Mouse (Mus musculus) limb, embryonic 15.5 days (tissue): ENCODE results near the gene Ppie. TPM values are rescaled to one million over a fixed set of nuclear protein-coding genes. Genes with fewer than 3 reads are reported as not detected.
"Not testable (repeated sequence)": the region's sequence is repeated elsewhere in the genome, so short reads cannot be mapped to it uniquely, and the experiment has no call there.

Experiments used
- ATAC-seq: fragments of 200-750 bp; cut with Nextera tagmentation; 2 replicates; pipeline ENCODE4 v1.8.0; 2017; ENCODE audit warnings: low read depth, moderate TSS enrichment; ENCODE audit not compliant: insufficient number of reproducible peaks, low FRiP score, low TSS enrichment
- H3K27ac ChIP-seq: fragments of 300-500 bp; sonication (generic); 2 replicates; pipeline ENCODE4 v1.5.1; 2015; ENCODE audit warnings: moderate library complexity, mild to moderate bottlenecking, inconsistent platforms
- H3K27me3 ChIP-seq: fragments of 300-500 bp; sonication (generic); 2 replicates; pipeline ENCODE4 v1.6.1; 2015; ENCODE audit warnings: inconsistent platforms
- H3K36me3 ChIP-seq: fragments of 300-500 bp; sonication (generic); 2 replicates; pipeline ENCODE4 v1.6.1; 2015; ENCODE audit warnings: inconsistent platforms
- H3K4me1 ChIP-seq: fragments of 300-500 bp; sonication (generic); 2 replicates; pipeline ENCODE4 v1.6.1; 2015; ENCODE audit warnings: inconsistent platforms
- H3K4me2 ChIP-seq: fragments of 300-500 bp; sonication (generic); 2 replicates; pipeline ENCODE4 v1.6.1; 2015; ENCODE audit warnings: mild to moderate bottlenecking, inconsistent platforms
- H3K4me3 ChIP-seq: fragments of 300-500 bp; sonication (generic); 2 replicates; pipeline ENCODE4 v1.5.1; 2015; ENCODE audit warnings: mild to moderate bottlenecking, inconsistent platforms
- H3K9ac ChIP-seq: fragments of 300-500 bp; sonication (generic); 2 replicates; pipeline ENCODE4 v1.6.1; 2015; ENCODE audit warnings: inconsistent platforms
- H3K9me3 ChIP-seq: fragments of 300-500 bp; sonication (generic); 2 replicates; pipeline ENCODE4 v1.6.1; 2016; ENCODE audit warnings: inconsistent platforms
- WGBS: fragments of 180-500 bp; shearing (Covaris S2); methylation state at CpG from one replicate; pipeline ENCODE4 v1.1.7; 2015; 5-methylcytosine and 5-hydroxymethylcytosine counted together
- polyA plus RNA-seq: library from polyadenylated mRNA; unstranded; fragments of >200 nt; fragmentation: Nextera tagmentation; extraction: Ambion mirVana; gene quantifications from 2 replicates; pipeline ENCODE4 v1.2.1, GENCODE M21; 2015

The Ppie gene
- polyA plus RNA-seq, 1 experiment from 2014 or later: 93.2 TPM

DNA sequence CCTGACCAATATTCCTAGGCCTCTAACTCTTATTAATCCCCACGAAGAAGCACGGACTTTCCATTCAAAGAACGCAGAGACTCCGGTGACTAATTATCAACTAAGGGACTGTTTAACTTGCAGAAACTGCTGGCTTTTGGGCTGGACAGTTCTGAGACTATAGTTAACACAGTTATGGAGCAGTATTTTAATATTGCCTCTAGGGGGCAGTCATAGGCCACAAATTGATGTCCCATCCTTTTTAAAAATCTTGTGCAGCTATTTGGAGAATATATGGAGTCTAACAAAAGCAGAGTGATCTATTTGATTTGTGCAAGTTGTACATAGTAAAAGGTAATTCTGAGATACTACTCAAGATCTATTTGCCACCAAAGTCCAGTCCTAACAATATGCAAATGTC is 15.3 kb upstream of the Ppie start:
- no peak overlapping the region for H3K4me3 ChIP-seq

DNA sequence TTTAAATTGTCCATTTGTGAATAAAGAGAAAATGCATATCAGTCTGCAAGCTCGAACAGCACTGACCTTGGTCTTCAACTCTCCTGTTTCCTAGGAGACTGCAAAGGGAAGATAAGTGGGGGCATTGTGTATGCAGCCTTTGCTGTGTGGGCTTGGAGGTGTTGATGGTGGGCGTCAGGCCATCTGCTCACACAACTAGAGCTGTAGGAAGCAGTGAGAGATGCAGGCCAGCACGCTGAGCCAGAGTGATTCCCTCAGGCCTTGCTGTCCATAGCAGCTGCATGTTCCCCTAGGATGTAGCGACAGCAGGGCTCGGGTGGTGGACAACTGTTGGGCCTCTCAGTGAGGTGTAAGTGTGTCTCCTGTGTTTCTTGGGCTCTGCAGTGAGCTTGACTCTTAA is 13.2 kb upstream of the Ppie start:
- WGBS: 48% methylated on average over 5 of the region's 5 CpGs
- no peak overlapping the region for H3K27ac ChIP-seq
- ATAC-seq: no peak

More for the DNA sequence above, 15.3 kb upstream of the Ppie start:
- ATAC-seq: no peak
- Histone ChIP-seq H3K27me3 (no peaks in the 10 kb centered on the region), H3K9ac (no peak overlapping the region), H3K36me3 (no peaks in the 10 kb centered on the region), H3K9me3 (no peaks in the 10 kb centered on the region), H3K4me1 (no peaks in the 10 kb centered on the region), H3K4me2 (no peak overlapping the region), H3K27ac (no peak overlapping the region)
- WGBS: 25% methylated on average over 4 of the region's 4 CpGs

DNA sequence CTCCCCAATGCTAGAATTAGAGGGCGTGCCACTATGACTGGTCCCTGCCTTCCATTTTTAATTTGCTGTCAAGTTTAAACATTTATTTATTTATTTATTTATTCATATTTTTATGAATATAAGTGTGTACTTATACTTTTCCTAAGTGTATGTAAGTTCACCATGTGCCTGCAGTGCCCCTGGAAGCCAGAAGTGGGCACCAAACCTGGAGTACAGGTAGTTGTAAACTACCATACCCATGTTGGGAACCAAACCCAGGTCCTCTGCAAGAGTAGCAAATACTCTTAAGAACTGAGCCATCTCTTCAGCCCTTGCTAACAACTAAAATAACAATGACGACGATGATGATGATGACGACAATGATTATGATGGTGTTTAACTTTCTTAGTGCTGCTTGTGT is 12.3 kb upstream of the Ppie start:
- Histone ChIP-seq H3K9me3 (no peaks in the 10 kb centered on the region), H3K4me1 (no peaks in the 10 kb centered on the region), H3K27me3 (no peaks in the 10 kb centered on the region), H3K4me2 (no peak overlapping the region), H3K27ac (no peak overlapping the region), H3K4me3 (no peak overlapping the region), H3K9ac (no peak overlapping the region), H3K36me3 (no peaks in the 10 kb centered on the region)
- WGBS: 74% methylated on average over 4 of the region's 4 CpGs
- no peak for ATAC-seq

More for the DNA sequence above, 13.2 kb upstream of the Ppie start:
- H3K36me3 ChIP-seq: no peaks in the 10 kb centered on the region
- H3K4me1 ChIP-seq: no peaks in the 10 kb centered on the region
- H3K27me3 ChIP-seq: no peaks in the 10 kb centered on the region
- H3K4me2 ChIP-seq: no peak overlapping the region
- no peak overlapping the region for H3K9ac ChIP-seq
- H3K9me3 ChIP-seq: no peaks in the 10 kb centered on the region
- H3K4me3 ChIP-seq: no peak overlapping the region

DNA sequence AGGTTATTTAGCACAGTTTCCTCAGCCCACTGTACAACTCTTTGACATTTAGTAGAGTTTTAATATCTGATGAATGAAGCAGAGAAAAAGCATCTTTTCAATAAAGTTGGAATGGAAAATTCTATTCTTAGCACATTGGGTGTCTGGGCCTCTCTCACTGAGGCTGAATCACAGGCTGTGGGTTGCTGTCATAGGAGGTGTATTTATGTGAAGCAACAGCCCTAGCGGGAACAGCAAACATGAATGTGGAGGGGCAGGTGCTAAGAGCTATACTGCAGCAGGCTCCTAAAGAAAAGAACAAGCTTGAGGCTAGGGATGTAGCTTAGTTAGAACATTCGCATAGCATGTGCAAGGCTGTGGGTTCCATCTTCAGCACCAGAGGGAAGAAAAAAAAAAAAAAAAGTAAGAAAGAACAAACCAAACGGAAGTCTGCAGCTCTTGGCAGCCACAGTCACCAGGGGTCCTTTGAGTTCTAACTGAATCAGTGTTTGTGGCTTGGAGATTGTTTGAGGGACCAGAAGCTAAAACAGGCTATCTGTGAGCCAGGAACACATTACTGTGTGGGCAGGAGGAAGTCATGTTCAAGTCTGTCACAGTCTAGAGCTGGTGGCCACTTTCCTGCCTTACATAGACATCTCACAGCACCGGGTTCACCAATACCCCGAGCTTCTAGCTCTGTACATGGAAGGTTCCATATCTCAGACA is 7.8 kb upstream of the Ppie start:
- Histone ChIP-seq H3K36me3 (no peaks in the 10 kb centered on the region), H3K4me3 (no peak overlapping the region), H3K27me3 (0 out of 2 replicates have a peak, but pooled peaks cover 5% of the 10 kb centered on the region), H3K4me2 (no peak overlapping the region), H3K4me1 (no peaks in the 10 kb centered on the region), H3K27ac (no peak overlapping the region), H3K9ac (no peak overlapping the region), H3K9me3 (no peaks in the 10 kb centered on the region)
- no peak for ATAC-seq
- WGBS: 77% methylated on average over 5 of the region's 5 CpGs

DNA sequence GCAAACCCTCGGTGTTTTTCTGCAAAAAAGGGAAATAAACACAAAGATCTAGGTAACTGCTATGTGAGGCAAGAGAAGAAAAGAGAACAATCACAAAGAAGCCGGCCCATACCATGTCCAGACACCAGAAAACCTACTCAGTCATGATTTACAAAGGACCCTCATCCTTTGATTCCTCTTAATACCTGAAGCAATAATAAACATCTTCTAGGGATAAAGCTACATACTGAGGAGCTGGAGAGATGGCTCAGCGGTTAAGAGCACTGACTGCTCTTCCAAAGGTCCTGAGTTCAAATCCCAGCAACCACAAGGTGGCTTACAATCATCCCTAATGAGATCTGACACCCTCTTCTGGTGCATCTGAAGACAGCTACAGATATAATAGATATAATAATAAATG is 2.2 kb downstream of the Ppie start:
- no peak overlapping the region for H3K9ac ChIP-seq
- H3K36me3 ChIP-seq: peaks cover 33% of the 10 kb centered on the region
- H3K27ac ChIP-seq: no peak overlapping the region
- H3K9me3 ChIP-seq: no peaks in the 10 kb centered on the region
- WGBS: 83% methylated on average over 3 of the region's 3 CpGs
- H3K4me3 ChIP-seq: no peak overlapping the region
- H3K27me3 ChIP-seq: no peaks in the 10 kb centered on the region
- H3K4me2 ChIP-seq: no peak overlapping the region
- no peak for ATAC-seq
- peaks cover 10% of the 10 kb centered on the region for H3K4me1 ChIP-seq

DNA sequence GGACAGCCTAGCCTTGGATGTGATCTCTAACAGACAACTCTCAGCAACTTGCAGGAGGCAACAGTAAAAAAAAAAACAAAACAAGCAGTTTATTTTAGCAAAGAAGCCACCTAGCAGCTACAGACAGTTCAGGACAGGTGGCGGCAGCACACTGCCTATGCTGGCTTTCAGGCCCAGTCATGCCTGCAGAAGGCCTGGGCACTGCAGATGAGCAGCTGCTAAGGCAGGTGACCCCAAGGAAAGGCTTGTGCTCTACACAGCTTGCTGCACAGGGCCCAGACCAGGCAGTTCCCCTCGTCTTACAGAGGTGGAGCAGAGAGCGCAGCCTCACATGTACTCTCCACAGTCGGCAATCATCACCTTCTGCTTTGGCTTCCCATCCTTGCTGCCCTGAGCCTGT is 12.7 kb downstream of the Ppie start:
- Histone ChIP-seq H3K4me3 (no peak overlapping the region), H3K4me1 (no peaks in the 10 kb centered on the region), H3K9me3 (no peaks in the 10 kb centered on the region), H3K36me3 (peaks cover 74% of the 10 kb centered on the region), H3K27ac (no peak overlapping the region), H3K27me3 (no peaks in the 10 kb centered on the region), H3K4me2 (no peak overlapping the region), H3K9ac (no peak overlapping the region)
- no peak for ATAC-seq
- 84% methylated on average over 4 of the region's 4 CpGs for WGBS

DNA sequence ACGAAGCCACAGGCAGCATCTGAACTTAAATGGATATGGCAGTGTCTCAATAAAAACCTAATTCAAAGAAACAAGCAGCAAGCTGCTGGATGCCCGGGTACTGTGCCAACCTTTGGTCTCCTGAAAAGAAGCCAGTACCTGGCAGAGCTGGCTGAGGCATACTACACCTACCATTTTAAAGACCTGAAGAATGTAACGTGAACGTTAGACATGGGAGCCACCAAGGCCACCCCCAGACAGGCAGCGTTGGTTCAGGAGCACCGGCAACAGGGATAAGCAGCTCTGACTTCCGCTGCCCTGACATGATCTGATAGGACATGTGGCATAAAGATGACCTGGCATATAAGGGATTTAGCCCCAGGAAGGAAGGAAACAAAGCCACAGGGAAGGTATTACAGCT is 13.1 kb downstream of the Ppie start:
- Histone ChIP-seq H3K9ac (no peak overlapping the region), H3K9me3 (no peaks in the 10 kb centered on the region), H3K4me2 (no peak overlapping the region), H3K27me3 (no peaks in the 10 kb centered on the region), H3K4me3 (no peak overlapping the region), H3K36me3 (peaks cover 70% of the 10 kb centered on the region), H3K4me1 (no peaks in the 10 kb centered on the region), H3K27ac (no peak overlapping the region)
- 93% methylated on average over 7 of the region's 7 CpGs for WGBS
- ATAC-seq: no peak

DNA sequence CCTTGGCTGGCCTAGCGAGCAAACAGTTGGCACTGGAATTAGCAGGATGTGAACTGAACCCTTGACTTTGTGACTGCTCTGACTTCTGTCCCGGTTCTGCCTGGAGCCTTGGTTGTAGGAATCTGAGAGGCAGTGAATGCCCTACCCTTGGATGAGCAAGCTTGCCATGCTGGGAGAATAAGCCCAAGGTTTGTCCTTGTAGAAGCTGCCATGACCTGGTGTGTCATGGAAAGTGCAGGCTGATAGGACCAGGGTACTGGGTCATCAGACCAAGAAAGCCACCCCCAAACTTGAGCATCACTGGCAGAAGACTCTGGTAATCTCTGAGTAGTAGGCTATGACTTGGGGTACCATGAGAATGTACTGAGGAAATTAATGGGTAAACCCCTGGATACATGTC is 18.5 kb downstream of the Ppie start:
- 78% methylated on average over 2 of the region's 2 CpGs for WGBS
- no peak overlapping the region for H3K4me3 ChIP-seq

DNA sequence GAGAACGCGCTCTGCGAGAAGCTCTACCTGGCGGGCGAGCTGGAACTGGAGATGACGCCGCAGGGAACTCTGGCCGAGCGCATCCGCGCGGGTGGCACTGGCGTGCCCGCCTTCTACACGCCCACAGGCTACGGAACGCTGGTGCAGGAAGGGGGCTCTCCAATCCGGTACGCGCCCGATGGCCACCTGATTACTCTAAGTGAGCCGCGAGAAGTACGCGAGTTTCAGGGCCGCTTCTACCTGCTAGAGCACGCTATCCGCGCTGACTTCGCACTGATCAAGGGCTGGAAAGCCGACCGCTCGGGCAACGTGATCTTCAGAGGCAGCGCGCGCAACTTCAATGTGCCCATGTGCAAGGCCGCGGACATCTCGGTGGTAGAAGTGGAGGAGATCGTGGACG is 23.1 kb downstream of the Ppie start:
- Histone ChIP-seq H3K4me3 (peak overlapping the region; percentile 36), H3K4me2 (peak overlapping the region; percentile 60)
- H3K9ac ChIP-seq, H3K4me1 ChIP-seq, ATAC-seq, H3K9me3 ChIP-seq, H3K27ac ChIP-seq, H3K36me3 ChIP-seq, H3K27me3 ChIP-seq: not testable (repeated sequence)
- 17% methylated on average over 22 of the region's 42 CpGs for WGBS

More for the DNA sequence above, 18.5 kb downstream of the Ppie start:
- no peak for ATAC-seq
- Histone ChIP-seq H3K9me3 (no peaks in the 10 kb centered on the region), H3K9ac (no peak overlapping the region), H3K4me2 (no peak overlapping the region), H3K27ac (no peak overlapping the region), H3K27me3 (peaks cover 4% of the 10 kb centered on the region), H3K4me1 (no peaks in the 10 kb centered on the region; the same call in 1 of the 2 replicates), H3K36me3 (peaks cover 23% of the 10 kb centered on the region)

DNA sequence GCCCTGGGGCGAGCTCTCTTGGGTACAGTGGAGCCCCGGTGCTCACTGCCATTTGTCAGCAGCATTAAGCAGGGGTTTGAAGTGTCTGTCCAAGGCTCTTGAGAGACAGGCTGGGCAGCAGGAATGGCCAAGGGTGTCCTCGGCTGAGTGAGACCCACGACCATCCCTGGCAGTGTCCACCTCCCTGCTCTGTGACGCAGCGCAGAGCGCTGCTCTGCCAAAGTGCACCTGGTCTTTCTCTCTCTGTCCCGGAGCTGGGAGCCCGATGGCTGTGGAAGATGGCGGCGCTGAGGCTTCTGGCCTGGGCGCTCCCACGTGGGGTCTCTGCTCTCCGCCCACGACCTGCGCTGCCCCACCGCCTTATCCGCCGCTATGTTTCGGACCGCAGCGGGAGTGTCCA is 23.7 kb downstream of the Ppie start, which contains the start of gene Oxct2b:
Oxct2b (plus strand) TSS at position 256 of the 400 bp plus-strand sequence.
- Histone ChIP-seq H3K4me2 (peak within 1 kb of the TSS; percentile 60), H3K27ac (no peak within 1 kb of the TSS), H3K9ac (no peak within 1 kb of the TSS), H3K4me3 (peak within 1 kb of the TSS; percentile 36), H3K27me3 (peaks cover 10% of the 10 kb centered on the region), H3K36me3 (no peaks in the 10 kb centered on the region), H3K4me1 (peaks cover 6% of the 10 kb centered on the region; the same call in 1 of the 2 replicates), H3K9me3 (no peaks in the 10 kb centered on the region)
- WGBS: 8% methylated on average over 22 of the region's 22 CpGs
- ATAC-seq: no peak

DNA sequence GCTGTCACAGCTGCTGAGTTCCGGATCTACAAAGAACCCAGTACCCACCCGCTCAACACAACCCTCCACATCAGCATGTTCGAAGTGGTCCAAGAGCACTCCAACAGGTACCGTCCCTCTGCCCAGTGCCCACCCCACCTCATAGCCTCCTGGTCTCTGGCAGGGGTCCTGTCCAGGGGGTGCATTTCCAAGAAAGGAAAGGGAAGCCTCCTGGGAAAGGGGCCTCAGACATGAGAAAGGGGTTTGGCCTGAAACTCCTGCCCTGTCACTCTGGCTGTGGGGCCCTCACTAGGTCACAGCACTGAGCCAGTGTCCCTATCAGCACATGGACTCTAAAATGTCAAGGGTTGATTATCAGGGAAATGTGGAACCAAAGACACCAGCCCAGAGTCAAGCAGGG is 25.1 kb downstream of the Ppie start:
- not testable (repeated sequence) for H3K4me1 ChIP-seq, H3K9ac ChIP-seq, H3K9me3 ChIP-seq, H3K27me3 ChIP-seq, H3K36me3 ChIP-seq, H3K4me3 ChIP-seq, H3K4me2 ChIP-seq, ATAC-seq, H3K27ac ChIP-seq
- 95% methylated on average over 3 of the region's 4 CpGs for WGBS

DNA sequence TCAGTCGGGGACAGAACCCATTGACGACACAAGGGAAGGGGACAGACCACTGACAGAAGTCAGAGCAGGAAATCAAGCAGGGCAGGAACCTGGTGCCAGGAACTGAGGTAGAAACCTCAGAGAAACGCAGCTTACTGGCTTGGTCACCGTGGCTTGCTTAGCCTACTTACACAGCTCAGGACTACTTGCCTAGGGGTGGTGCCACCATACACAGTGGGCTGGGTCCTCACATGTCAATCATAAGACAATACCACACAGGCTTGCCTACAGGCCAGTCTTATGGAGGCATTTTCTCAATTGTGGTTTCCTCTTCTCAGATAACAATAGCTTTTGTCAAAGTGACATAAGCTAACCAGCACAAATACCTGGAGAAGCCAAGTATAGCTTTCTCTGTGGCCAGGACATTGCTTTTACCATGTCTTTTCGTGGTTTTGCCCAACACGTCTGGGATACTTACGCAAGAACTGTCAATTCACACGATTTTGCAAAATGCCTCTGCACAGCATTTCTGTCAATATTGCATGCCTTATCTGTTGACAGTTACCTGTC is 27.5 kb downstream of the Ppie start:
- H3K4me1 ChIP-seq: peaks cover 6% of the 10 kb centered on the region; the same call in 1 of the 2 replicates
- WGBS: 71% methylated on average over 8 of the region's 8 CpGs
- no peaks in the 10 kb centered on the region for H3K9me3 ChIP-seq
- peaks cover 7% of the 10 kb centered on the region for H3K27me3 ChIP-seq
- H3K36me3 ChIP-seq: no peaks in the 10 kb centered on the region
- no peak overlapping the region for H3K4me3 ChIP-seq
- no peak overlapping the region for H3K4me2 ChIP-seq
- no peak for ATAC-seq
- no peak overlapping the region for H3K27ac ChIP-seq
- no peak overlapping the region for H3K9ac ChIP-seq
